Mouse (Mus musculus) heart, postnatal 0 days (tissue): Measurements from ENCODE around the gene Cd101. TPM values are rescaled to one million over a fixed set of nuclear protein-coding genes. Genes with fewer than 3 reads are reported as not detected.

Source experiments
- ATAC-seq: fragments of 200-750 bp; cut with Nextera tagmentation; 2 replicates; pipeline ENCODE4 v1.8.0; 2017; ENCODE audit warnings: low read depth, moderate number of reproducible peaks, moderate library complexity; ENCODE audit not compliant: insufficient read depth
- DNase-seq: peaks from one replicate; pipeline ENCODE4 v3.0.0-alpha.2; 2016; ENCODE audit warnings: low spot score
- H3K27ac ChIP-seq: fragments of 300-500 bp; sonication (generic); 2 replicates; pipeline ENCODE4 v1.5.1; 2014; ENCODE audit warnings: low read depth, mild to moderate bottlenecking
- H3K27me3 ChIP-seq: fragments of 300-500 bp; sonication (generic); 2 replicates; pipeline ENCODE4 v1.6.1; 2014; ENCODE audit warnings: low read length, mixed read lengths; ENCODE audit not compliant: control insufficient read depth, insufficient read depth
- H3K36me3 ChIP-seq: fragments of 300-500 bp; sonication (generic); replicated peaks from 2 replicates; pipeline ENCODE4 v1.6.1; 2014; ENCODE audit warnings: low read length, mixed read lengths; ENCODE audit not compliant: control insufficient read depth, insufficient read depth
- H3K4me1 ChIP-seq: fragments of 300-500 bp; sonication (generic); 2 replicates; pipeline ENCODE4 v1.6.1; 2014; ENCODE audit warnings: antibody characterized with exemption; ENCODE audit not compliant: control insufficient read depth, insufficient read depth
- H3K4me2 ChIP-seq: fragments of 300-500 bp; sonication (generic); 2 replicates; pipeline ENCODE4 v1.6.1; 2014; ENCODE audit warnings: low read depth, mild to moderate bottlenecking, low read length, moderate library complexity
- H3K4me3 ChIP-seq: fragments of 300-500 bp; sonication (generic); 2 replicates; pipeline ENCODE4 v1.5.1; 2014; ENCODE audit warnings: low read depth, low read length
- H3K9ac ChIP-seq: fragments of 300-500 bp; sonication (generic); replicated peaks from 2 replicates; pipeline ENCODE4 v1.6.1; 2014; ENCODE audit warnings: low read depth, low read length, mixed read lengths
- H3K9me3 ChIP-seq: fragments of 300-500 bp; sonication (generic); replicated peaks from 2 replicates; pipeline ENCODE4 v1.6.1; 2016; ENCODE audit warnings: low read length; ENCODE audit not compliant: control insufficient read depth
- CTCF ChIP-seq: IDR thresholded peaks from 2 replicates; pipeline ENCODE4 v1.5.1; 2016; ENCODE audit warnings: antibody characterized with exemption, control low read depth, low read depth
- EP300 ChIP-seq: IDR thresholded peaks from 2 replicates; pipeline ENCODE4 v1.6.1; 2016; ENCODE audit warnings: antibody characterized with exemption, low read depth
- WGBS: fragments of 180-500 bp; shearing (Covaris S2); extraction: QIAGEN DNeasy Blood & Tissue Kit; methylation state at CpG from one replicate; pipeline ENCODE4 v1.1.7; 2014; 5-methylcytosine and 5-hydroxymethylcytosine counted together
- polyA plus RNA-seq: library from polyadenylated mRNA; unstranded; fragments of >200 nt; fragmentation: Nextera tagmentation; extraction: Ambion mirVana; gene quantifications from 2 replicates; pipeline ENCODE4 v1.2.1, GENCODE M21; 2015
- total RNA-seq: library from RNA; depleted of rRNA; stranded (reverse); fragments of >200 nt; gene quantifications from 2 replicates; pipeline ENCODE4 v1.2.3, GENCODE M21; 2014; ENCODE audit warnings: low replicate concordance

Gene Cd101
- total and polyA plus RNA-seq, 2 experiments from 2014 or later, result 0.26 to 1.8 TPM

DNA sequence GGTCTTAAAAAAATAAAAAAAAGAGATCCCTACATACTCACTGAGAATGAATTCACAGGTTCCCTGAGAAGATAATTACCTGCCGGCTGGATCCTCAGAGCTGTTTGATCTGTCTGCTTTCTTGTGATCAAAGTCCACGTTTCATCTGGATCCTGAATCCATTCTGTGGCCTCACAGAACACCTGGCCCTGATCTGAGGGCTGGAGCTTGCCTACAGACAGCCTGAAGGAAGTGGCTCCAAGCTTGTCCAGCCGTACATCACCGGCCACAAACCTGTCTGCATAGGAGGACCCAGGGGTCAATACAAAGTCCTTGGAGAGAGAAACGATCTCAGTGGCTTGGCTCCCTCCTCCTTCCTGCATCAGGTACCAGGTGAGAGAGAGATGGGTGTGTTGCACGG lies 10.9 kb downstream of the Cd101 start:
- H3K27me3 ChIP-seq, result no peaks in the 10 kb centered on the region
- ATAC-seq (no peak), DNase-seq (no peak)
- no peak overlapping the region for H3K4me2 ChIP-seq
- no peak overlapping the region for H3K9ac ChIP-seq
- H3K27ac ChIP-seq, result no peak overlapping the region
- WGBS, result 86% methylated on average over 6 of the region's 6 CpGs
- no peaks in the 10 kb centered on the region for H3K9me3 ChIP-seq
- no peak overlapping the region for H3K4me3 ChIP-seq
- TF ChIP-seq EP300 (no peak), CTCF (no peak)
- peaks cover 20% of the 10 kb centered on the region for H3K4me1 ChIP-seq
- H3K36me3 ChIP-seq, result no peaks in the 10 kb centered on the region

DNA sequence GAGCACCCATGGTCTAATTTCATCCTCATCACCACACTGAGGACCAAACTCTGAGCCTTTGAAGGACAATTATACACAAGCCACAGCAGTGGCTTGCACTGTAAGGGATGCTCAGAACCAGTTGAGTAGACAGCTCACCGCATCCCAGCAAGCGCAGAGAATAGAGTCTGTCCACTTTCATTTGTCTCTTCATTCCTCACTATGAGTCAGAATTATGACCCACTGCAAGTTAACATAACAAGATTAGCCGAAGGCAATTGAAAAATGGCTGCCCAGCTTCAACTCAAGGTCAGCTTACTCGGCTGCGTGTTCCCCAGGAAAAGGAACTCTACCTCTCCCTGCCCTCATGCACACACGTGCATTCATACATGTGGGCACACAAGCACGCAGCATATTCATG lies 13.3 kb downstream of the Cd101 start:
- no peak overlapping the region for H3K9ac ChIP-seq
- no peak for TF ChIP-seq CTCF
- TF ChIP-seq EP300, result no peak
- H3K36me3 ChIP-seq, result no peaks in the 10 kb centered on the region
- H3K4me3 ChIP-seq, result no peak overlapping the region
- no peaks in the 10 kb centered on the region for H3K9me3 ChIP-seq
- peaks cover 25% of the 10 kb centered on the region for H3K4me1 ChIP-seq
- no peak for ATAC-seq
- no peaks in the 10 kb centered on the region for H3K27me3 ChIP-seq
- H3K27ac ChIP-seq, result no peak overlapping the region
- H3K4me2 ChIP-seq, result no peak overlapping the region
- 89% methylated on average over 7 of the region's 7 CpGs for WGBS
- DNase-seq, result no peak

DNA sequence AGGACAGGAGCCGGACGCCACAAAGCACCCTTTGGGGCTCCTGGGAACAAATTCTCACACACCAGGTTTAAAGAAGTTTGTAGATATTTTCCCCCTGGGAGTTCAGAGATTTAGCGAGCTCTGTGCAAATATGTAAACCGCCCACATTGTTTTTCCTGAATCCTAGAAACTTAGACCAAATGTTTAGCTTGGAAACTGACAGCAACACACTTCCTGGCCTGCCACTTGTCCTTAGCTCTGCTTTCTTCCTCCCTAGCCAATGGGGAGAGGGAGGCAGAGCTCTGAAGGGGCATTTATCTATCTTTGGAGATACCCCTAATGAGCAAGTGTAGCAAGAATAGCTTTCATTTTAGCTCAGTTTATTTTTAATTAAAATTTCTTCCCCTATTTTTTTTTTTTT lies 14.1 kb downstream of the Cd101 start:
- peak overlapping the region; percentile 65 for H3K27ac ChIP-seq
- 38% methylated on average over 4 of the region's 4 CpGs for WGBS
- H3K27me3 ChIP-seq, result no peaks in the 10 kb centered on the region
- no peak overlapping the region for H3K9ac ChIP-seq
- no peaks in the 10 kb centered on the region for H3K9me3 ChIP-seq
- H3K36me3 ChIP-seq, result no peaks in the 10 kb centered on the region
- ATAC-seq (no peak), DNase-seq (no peak)
- no peak for TF ChIP-seq EP300
- no peak for TF ChIP-seq CTCF
- H3K4me1 ChIP-seq, result peaks cover 25% of the 10 kb centered on the region
- peak overlapping the region; percentile 13; the same call in 1 of the 2 replicates for H3K4me2 ChIP-seq
- no peak overlapping the region for H3K4me3 ChIP-seq

DNA sequence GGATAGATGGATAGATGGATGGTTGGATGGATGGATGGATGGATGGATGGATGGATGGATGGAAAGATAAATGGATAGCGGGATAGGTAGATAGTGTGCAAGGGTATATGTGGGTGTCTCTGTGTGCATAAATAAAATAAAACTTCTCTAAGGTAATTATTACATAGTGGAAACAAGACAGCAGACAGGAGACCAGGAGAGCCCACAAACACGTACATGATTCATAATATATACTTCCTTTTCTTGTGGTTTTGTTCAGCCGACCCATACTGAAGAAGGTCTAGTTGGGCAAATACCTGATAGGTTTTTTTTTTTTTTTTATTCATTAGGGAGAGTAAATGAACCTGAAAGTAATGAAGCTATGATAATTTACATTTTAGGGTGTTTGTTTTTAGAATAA lies 15.8 kb downstream of the Cd101 start:
- no peak for TF ChIP-seq CTCF
- no peak for TF ChIP-seq EP300
- ATAC-seq, result no peak
- H3K4me3 ChIP-seq, result no peak overlapping the region
- H3K9me3 ChIP-seq, result no peaks in the 10 kb centered on the region
- no peak for DNase-seq
- H3K4me1 ChIP-seq, result peaks cover 25% of the 10 kb centered on the region
- H3K36me3 ChIP-seq, result no peaks in the 10 kb centered on the region
- no peak overlapping the region for H3K4me2 ChIP-seq
- no peaks in the 10 kb centered on the region for H3K27me3 ChIP-seq
- WGBS, result 89% methylated on average over 3 of the region's 3 CpGs
- no peak overlapping the region for H3K27ac ChIP-seq
- H3K9ac ChIP-seq, result no peak overlapping the region

DNA sequence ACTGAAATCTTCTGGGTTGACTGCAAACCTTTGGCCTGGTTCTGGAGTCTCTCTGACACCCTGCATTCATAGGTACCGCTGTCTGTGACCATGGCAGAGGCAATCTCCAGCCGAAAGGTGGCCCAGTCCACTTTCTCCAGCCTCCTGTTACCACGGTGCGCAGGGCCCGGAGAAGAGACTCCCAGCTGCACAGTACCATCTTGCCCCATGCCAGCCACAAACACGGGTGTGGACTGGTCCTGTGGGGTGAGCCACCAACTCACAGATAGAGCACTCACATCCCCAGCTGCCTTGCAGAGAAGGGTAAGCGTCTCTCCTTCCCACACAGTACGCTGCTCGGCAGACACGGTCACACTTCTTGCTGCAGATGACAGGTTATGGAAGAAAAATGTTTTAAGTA lies 16.4 kb downstream of the Cd101 start:
- no peak overlapping the region for H3K4me2 ChIP-seq
- ATAC-seq, result no peak
- H3K27me3 ChIP-seq, result no peaks in the 10 kb centered on the region
- H3K9me3 ChIP-seq, result no peaks in the 10 kb centered on the region
- H3K36me3 ChIP-seq, result no peaks in the 10 kb centered on the region
- H3K9ac ChIP-seq, result no peak overlapping the region
- TF ChIP-seq CTCF (no peak), EP300 (no peak)
- H3K4me3 ChIP-seq, result no peak overlapping the region
- no peak overlapping the region for H3K27ac ChIP-seq
- no peak for DNase-seq
- WGBS, result 94% methylated on average over 10 of the region's 10 CpGs
- peaks cover 25% of the 10 kb centered on the region for H3K4me1 ChIP-seq

DNA sequence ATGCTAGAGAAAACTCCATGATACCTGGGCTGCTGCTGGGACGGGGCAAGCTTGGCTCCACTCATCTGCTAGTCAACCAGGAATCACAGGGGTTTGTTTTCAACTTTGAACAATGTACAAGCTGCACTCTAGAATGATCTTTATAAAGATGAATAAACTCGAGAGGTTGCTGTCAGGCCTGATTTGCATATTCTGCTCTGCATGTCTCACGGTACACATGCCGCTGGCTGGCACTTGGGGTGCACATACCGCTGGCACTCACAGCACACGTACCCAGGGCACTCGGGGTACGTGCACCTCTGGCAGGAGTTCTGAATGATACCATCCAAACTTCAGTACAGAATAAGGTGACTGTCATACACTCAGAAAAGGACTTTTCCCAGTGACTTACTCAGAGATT lies 16.8 kb downstream of the Cd101 start:
- H3K27ac ChIP-seq, result peak overlapping the region; percentile 56
- no peak overlapping the region for H3K9ac ChIP-seq
- no peak overlapping the region for H3K4me3 ChIP-seq
- no peaks in the 10 kb centered on the region for H3K36me3 ChIP-seq
- WGBS, result 71% methylated on average over 8 of the region's 8 CpGs
- DNase-seq (no peak), ATAC-seq (no peak)
- no peaks in the 10 kb centered on the region for H3K27me3 ChIP-seq
- peaks cover 25% of the 10 kb centered on the region for H3K4me1 ChIP-seq
- H3K9me3 ChIP-seq, result no peaks in the 10 kb centered on the region
- no peak overlapping the region for H3K4me2 ChIP-seq
- TF ChIP-seq CTCF (no peak), EP300 (no peak)
